Mouse (Mus musculus): Measurements from ENCODE around the gene Lypla2. TPM values are rescaled to one million over a fixed set of nuclear protein-coding genes. Genes with fewer than 3 reads are reported as not detected.

Gene Lypla2
- polyA plus RNA-seq, 1 experiment from 2014 or later: 210 TPM

- no peak overlapping the region for H3K4me3 ChIP-seq (ENCODE audit: low read depth, low read length)
- no peak for ATAC-seq (ENCODE audit: low read depth)
- H3K4me1 ChIP-seq (ENCODE audit: control insufficient read depth, insufficient read depth, low read length): no peaks in the 10 kb centered on the region
- H3K36me3 ChIP-seq (ENCODE audit: control insufficient read depth, insufficient read depth, low read length): peaks cover 45% of the 10 kb centered on the region
- H3K27me3 ChIP-seq (ENCODE audit: control insufficient read depth, insufficient read depth, low read length): no peaks in the 10 kb centered on the region
- WGBS: 92% methylated on average over 5 of the region's 5 CpGs
- H3K27ac ChIP-seq (ENCODE audit: low read depth, low read length): no peak overlapping the region
- H3K4me2 ChIP-seq (ENCODE audit: low read depth, low read length): no peak overlapping the region
- H3K9ac ChIP-seq (replicated peaks; ENCODE audit: low read depth, low read length): no peak overlapping the region
- H3K9me3 ChIP-seq (ENCODE audit: control insufficient read depth, low read length): no peaks in the 10 kb centered on the region
Measured at GRCm38 (mm10) chr4:136004107-136004675, 31.8 kb upstream of the Lypla2 start.

GRCm38 (mm10) chr4:135995118-135995517 is 22.7 kb upstream of the Lypla2 start:
- ATAC-seq (ENCODE audit: low read depth): no peak
- WGBS: 86% methylated on average over 4 of the region's 4 CpGs

GRCm38 (mm10) chr4:135993941-135994340 is 21.5 kb upstream of the Lypla2 start:
- H3K4me1 ChIP-seq (ENCODE audit: control insufficient read depth, insufficient read depth, low read length): no peaks in the 10 kb centered on the region
- no peak for ATAC-seq (ENCODE audit: low read depth)
- H3K4me3 ChIP-seq (ENCODE audit: low read depth, low read length): no peak overlapping the region
- WGBS: 96% methylated on average over 6 of the region's 6 CpGs
- H3K9ac ChIP-seq (replicated peaks; ENCODE audit: low read depth, low read length): no peak overlapping the region
- no peak overlapping the region for H3K4me2 ChIP-seq (ENCODE audit: low read depth, low read length)
- H3K27ac ChIP-seq (ENCODE audit: low read depth, low read length): no peak overlapping the region
- no peaks in the 10 kb centered on the region for H3K36me3 ChIP-seq (ENCODE audit: control insufficient read depth, insufficient read depth, low read length)
- H3K27me3 ChIP-seq (ENCODE audit: control insufficient read depth, insufficient read depth, low read length): no peaks in the 10 kb centered on the region
- H3K9me3 ChIP-seq (ENCODE audit: control insufficient read depth, low read length): no peaks in the 10 kb centered on the region

More at GRCm38 (mm10) chr4:135995118-135995517, 22.7 kb upstream of the Lypla2 start:
- Histone ChIP-seq H3K4me2 (ENCODE audit: low read depth, low read length) (no peak overlapping the region), H3K36me3 (ENCODE audit: control insufficient read depth, insufficient read depth, low read length) (no peaks in the 10 kb centered on the region), H3K27ac (ENCODE audit: low read depth, low read length) (no peak overlapping the region), H3K4me1 (ENCODE audit: control insufficient read depth, insufficient read depth, low read length) (no peaks in the 10 kb centered on the region), H3K9ac (replicated peaks; ENCODE audit: low read depth, low read length) (no peak overlapping the region), H3K4me3 (ENCODE audit: low read depth, low read length) (no peak overlapping the region), H3K9me3 (ENCODE audit: control insufficient read depth, low read length) (no peaks in the 10 kb centered on the region), H3K27me3 (ENCODE audit: control insufficient read depth, insufficient read depth, low read length) (no peaks in the 10 kb centered on the region)

GRCm38 (mm10) chr4:135987714-135988113 is 15.3 kb upstream of the Lypla2 start:
- Histone ChIP-seq H3K9me3 (ENCODE audit: control insufficient read depth, low read length) (no peaks in the 10 kb centered on the region), H3K36me3 (ENCODE audit: control insufficient read depth, insufficient read depth, low read length) (no peaks in the 10 kb centered on the region), H3K4me3 (ENCODE audit: low read depth, low read length) (peak overlapping the region; percentile 92; the same call in 1 of the 2 replicates), H3K9ac (replicated peaks; ENCODE audit: low read depth, low read length) (no peak overlapping the region; the same call in 1 of the 2 replicates), H3K27me3 (ENCODE audit: control insufficient read depth, insufficient read depth, low read length) (no peaks in the 10 kb centered on the region), H3K27ac (ENCODE audit: low read depth, low read length) (no peak overlapping the region; the same call in 1 of the 2 replicates), H3K4me1 (ENCODE audit: control insufficient read depth, insufficient read depth, low read length) (peaks cover 14% of the 10 kb centered on the region), H3K4me2 (ENCODE audit: low read depth, low read length) (peak overlapping the region; percentile 91)
- WGBS: 68% methylated on average over 9 of the region's 9 CpGs
- no peak for ATAC-seq (ENCODE audit: low read depth)

- peak within 1 kb of the TSS; percentile 86 for H3K9ac ChIP-seq (replicated peaks; ENCODE audit: low read depth, low read length)
Measured at GRCm38 (mm10) chr4:135986943-135987710, 14.7 kb upstream of the Lypla2 start, which contains the start of gene Pithd1. Gene Pithd1, minus strand, starts transcription at chr4:135987264.

GRCm38 (mm10) chr4:135986301-135986942 is 14.0 kb upstream of the Lypla2 start:
- no peak; the same call in 1 of the 2 replicates for ATAC-seq (ENCODE audit: low read depth)
- WGBS: 8% methylated on average over 16 of the region's 23 CpGs
- Histone ChIP-seq H3K4me2 (ENCODE audit: low read depth, low read length) (peak overlapping the region; percentile 91), H3K27me3 (ENCODE audit: control insufficient read depth, insufficient read depth, low read length) (no peaks in the 10 kb centered on the region), H3K4me1 (ENCODE audit: control insufficient read depth, insufficient read depth, low read length) (peaks cover 14% of the 10 kb centered on the region), H3K27ac (ENCODE audit: low read depth, low read length) (peak overlapping the region; percentile 87), H3K9me3 (ENCODE audit: control insufficient read depth, low read length) (no peaks in the 10 kb centered on the region), H3K9ac (replicated peaks; ENCODE audit: low read depth, low read length) (peak overlapping the region; percentile 86), H3K36me3 (ENCODE audit: control insufficient read depth, insufficient read depth, low read length) (0 out of 2 replicates have a peak, but pooled peaks cover 4% of the 10 kb centered on the region), H3K4me3 (ENCODE audit: low read depth, low read length) (peak overlapping the region; percentile 92)

More at GRCm38 (mm10) chr4:135986943-135987710, 14.7 kb upstream of the Lypla2 start, which contains the start of gene Pithd1:
- Histone ChIP-seq H3K27ac (ENCODE audit: low read depth, low read length) (peak within 1 kb of the TSS; percentile 87), H3K9me3 (ENCODE audit: control insufficient read depth, low read length) (no peaks in the 10 kb centered on the region), H3K36me3 (ENCODE audit: control insufficient read depth, insufficient read depth, low read length) (no peaks in the 10 kb centered on the region), H3K4me3 (ENCODE audit: low read depth, low read length) (peak within 1 kb of the TSS; percentile 92), H3K4me1 (ENCODE audit: control insufficient read depth, insufficient read depth, low read length) (peaks cover 14% of the 10 kb centered on the region), H3K4me2 (ENCODE audit: low read depth, low read length) (peak within 1 kb of the TSS; percentile 91), H3K27me3 (ENCODE audit: control insufficient read depth, insufficient read depth, low read length) (no peaks in the 10 kb centered on the region)
- ATAC-seq (ENCODE audit: low read depth): peak; percentile 94
- under 1% methylated on average over 54 of the region's 81 CpGs for WGBS

- H3K9me3 ChIP-seq (ENCODE audit: control insufficient read depth, low read length): no peaks in the 10 kb centered on the region
- H3K27me3 ChIP-seq (ENCODE audit: control insufficient read depth, insufficient read depth, low read length): no peaks in the 10 kb centered on the region
- no peak overlapping the region for H3K27ac ChIP-seq (ENCODE audit: low read depth, low read length)
- 91% methylated on average over 7 of the region's 7 CpGs for WGBS
- peaks cover 14% of the 10 kb centered on the region for H3K4me1 ChIP-seq (ENCODE audit: control insufficient read depth, insufficient read depth, low read length)
- no peak overlapping the region for H3K9ac ChIP-seq (replicated peaks; ENCODE audit: low read depth, low read length)
- no peak for ATAC-seq (ENCODE audit: low read depth)
- 0 out of 2 replicates have a peak, but pooled peaks cover 4% of the 10 kb centered on the region for H3K36me3 ChIP-seq (ENCODE audit: control insufficient read depth, insufficient read depth, low read length)
- peak overlapping the region; percentile 91 for H3K4me2 ChIP-seq (ENCODE audit: low read depth, low read length)
- H3K4me3 ChIP-seq (ENCODE audit: low read depth, low read length): peak overlapping the region; percentile 92
Measured at GRCm38 (mm10) chr4:135985769-135986168, 13.3 kb upstream of the Lypla2 start.

- H3K4me1 ChIP-seq (ENCODE audit: control insufficient read depth, insufficient read depth, low read length): peaks cover 14% of the 10 kb centered on the region
- WGBS: 95% methylated on average over 5 of the region's 5 CpGs
Measured at GRCm38 (mm10) chr4:135985193-135985592, 12.8 kb upstream of the Lypla2 start.

More at GRCm38 (mm10) chr4:135985193-135985592, 12.8 kb upstream of the Lypla2 start:
- no peak overlapping the region for H3K4me2 ChIP-seq (ENCODE audit: low read depth, low read length)
- H3K27me3 ChIP-seq (ENCODE audit: control insufficient read depth, insufficient read depth, low read length): no peaks in the 10 kb centered on the region
- H3K4me3 ChIP-seq (ENCODE audit: low read depth, low read length): no peak overlapping the region
- H3K9me3 ChIP-seq (ENCODE audit: control insufficient read depth, low read length): no peaks in the 10 kb centered on the region
- ATAC-seq (ENCODE audit: low read depth): no peak
- H3K9ac ChIP-seq (replicated peaks; ENCODE audit: low read depth, low read length): no peak overlapping the region
- no peak overlapping the region for H3K27ac ChIP-seq (ENCODE audit: low read depth, low read length)
- H3K36me3 ChIP-seq (ENCODE audit: control insufficient read depth, insufficient read depth, low read length): 0 out of 2 replicates have a peak, but pooled peaks cover 4% of the 10 kb centered on the region
